Mouse (Mus musculus): ENCODE measurements around the gene Abtb1.

DNA sequence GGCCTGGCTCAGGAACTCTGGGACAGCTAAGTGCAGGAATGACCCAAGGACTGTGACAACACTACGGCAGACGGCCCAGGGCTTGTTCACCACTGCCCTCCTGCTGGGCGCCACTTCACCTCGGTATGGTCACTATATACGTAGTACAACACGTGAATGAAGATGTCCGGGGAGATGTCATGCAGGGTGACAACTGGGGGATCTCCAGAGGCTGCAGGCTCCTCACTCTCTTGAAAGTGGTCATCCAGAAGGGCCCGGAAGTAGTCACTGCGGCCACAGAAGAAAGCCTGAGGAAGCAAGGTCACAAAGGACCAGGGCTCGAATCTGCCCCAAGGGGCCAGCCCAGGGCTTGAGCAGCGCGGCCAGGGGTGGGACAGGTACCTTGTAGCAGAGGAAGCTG, 3.8 kb downstream of the Abtb1 start:
- TF ChIP-seq GATA1 (IDR thresholded peaks at IDR 0.05; ENCODE audit: low read length) (no peak), TAL1 (IDR thresholded peaks at IDR 0.05; ENCODE audit: low read length) (no peak)
